Mouse (Mus musculus) MEL (cell line): ENCODE data around the gene Ccl6.

Source experiments
- KAT2A ChIP-seq: conservative IDR thresholded peaks from 2 replicates; pipeline ENCODE4 v1.6.1; 2012; ENCODE audit warnings: low read depth, low read length, improper control_type of control experiment, inconsistent platforms
- MAX ChIP-seq: IDR thresholded peaks from 2 replicates; pipeline ENCODE4 v1.6.1; 2011; ENCODE audit warnings: low read length, improper control_type of control experiment
- MXI1 ChIP-seq: IDR thresholded peaks from 2 replicates; pipeline ENCODE4 v1.6.1; 2011; ENCODE audit warnings: mild to moderate bottlenecking, low read depth, low read length, improper control_type of control experiment
- POLR2A ChIP-seq, 2 experiments: IDR thresholded peaks; 2 replicates each; pipeline ENCODE4 v1.6.1; 2011 to 2012; ENCODE audit warnings: low read length in 2 of 2, mild to moderate bottlenecking in 2 of 2, control low read depth in 1 of 2, improper control_type of control experiment in 1 of 2, low read depth in 1 of 2, moderate library complexity in 1 of 2; ENCODE audit not compliant: control insufficient read depth in 1 of 2, insufficient read depth in 1 of 2, poor library complexity in 1 of 2
- POLR2AphosphoS2 ChIP-seq: IDR thresholded peaks from 2 replicates; pipeline ENCODE4 v1.6.1; 2011; ENCODE audit warnings: low read length, improper control_type of control experiment
- SIN3A ChIP-seq: IDR thresholded peaks from 2 replicates; pipeline ENCODE4 v1.6.1; 2012; ENCODE audit warnings: low read length, improper control_type of control experiment, inconsistent platforms
- ZC3H11A ChIP-seq: IDR thresholded peaks from 2 replicates; pipeline ENCODE4 v1.6.1; 2012; ENCODE audit warnings: low read depth, mild to moderate bottlenecking, inconsistent platforms, low read length, improper control_type of control experiment

DNA sequence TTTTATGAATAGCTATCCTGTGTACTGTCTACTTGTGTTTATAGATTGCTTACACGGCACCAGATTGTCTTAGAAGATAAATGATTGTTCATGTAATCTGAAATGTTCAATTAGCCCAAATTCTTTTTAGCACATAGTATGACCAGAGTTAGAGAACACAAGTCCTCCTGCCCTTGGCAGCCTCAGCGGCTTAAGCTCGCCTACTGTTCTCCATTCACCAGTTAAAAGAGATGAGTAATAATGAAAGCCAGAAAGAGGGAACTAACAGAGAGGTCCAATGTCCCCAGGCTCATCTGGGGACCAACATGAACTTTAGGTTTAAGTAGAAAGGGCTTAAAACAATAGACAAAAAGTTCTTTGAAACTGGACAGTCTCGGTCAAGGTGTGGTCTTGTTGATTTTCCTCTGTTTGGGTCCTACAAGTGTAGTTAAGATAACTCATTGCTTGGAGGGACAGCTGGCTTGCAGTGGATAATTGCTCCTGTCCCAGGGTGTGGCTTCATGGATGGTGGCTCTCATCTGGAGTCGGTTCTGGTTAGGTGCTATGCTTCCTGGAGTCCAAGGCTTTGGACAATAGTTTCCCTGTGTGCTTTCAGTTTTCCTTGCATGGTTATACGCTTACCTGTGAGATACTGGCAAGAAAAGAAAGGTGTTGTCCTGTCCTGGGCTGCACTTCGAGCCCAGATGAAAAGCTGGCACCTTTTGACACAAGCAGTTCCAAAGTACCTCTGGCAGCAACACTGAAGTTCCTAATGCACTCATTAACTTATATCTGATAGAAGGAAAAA lies 3.0 kb upstream of the Ccl6 start:
- no peak for TF ChIP-seq MAX
- no peak for TF ChIP-seq POLR2A (IDR thresholded peaks at IDR 0.05; ENCODE audit: control insufficient read depth in 1 of 2, insufficient read depth in 1 of 2, low read depth in 1 of 2, low read length in 2 of 2, poor library complexity in 1 of 2)
- TF ChIP-seq SIN3A: no peak
- no peak for TF ChIP-seq POLR2AphosphoS2
- no peak for TF ChIP-seq MXI1
- no peak for TF ChIP-seq KAT2A
- no peak for TF ChIP-seq ZC3H11A
